Mouse (Mus musculus) CD8-positive naive resting alpha-beta T cell, adult 57 days (primary cell): ENCODE results near the gene Zfp607b. TPM values are rescaled to one million over a fixed set of nuclear protein-coding genes. Genes with fewer than 3 reads are reported as not detected.

ENCODE experiments used
- total RNA-seq: library from RNA; stranded (reverse); gene quantifications from one replicate; pipeline ENCODE4 v1.2.4, GENCODE M21; 2023

Zfp607b gene
- 1.9 TPM for total RNA-seq

DNA sequence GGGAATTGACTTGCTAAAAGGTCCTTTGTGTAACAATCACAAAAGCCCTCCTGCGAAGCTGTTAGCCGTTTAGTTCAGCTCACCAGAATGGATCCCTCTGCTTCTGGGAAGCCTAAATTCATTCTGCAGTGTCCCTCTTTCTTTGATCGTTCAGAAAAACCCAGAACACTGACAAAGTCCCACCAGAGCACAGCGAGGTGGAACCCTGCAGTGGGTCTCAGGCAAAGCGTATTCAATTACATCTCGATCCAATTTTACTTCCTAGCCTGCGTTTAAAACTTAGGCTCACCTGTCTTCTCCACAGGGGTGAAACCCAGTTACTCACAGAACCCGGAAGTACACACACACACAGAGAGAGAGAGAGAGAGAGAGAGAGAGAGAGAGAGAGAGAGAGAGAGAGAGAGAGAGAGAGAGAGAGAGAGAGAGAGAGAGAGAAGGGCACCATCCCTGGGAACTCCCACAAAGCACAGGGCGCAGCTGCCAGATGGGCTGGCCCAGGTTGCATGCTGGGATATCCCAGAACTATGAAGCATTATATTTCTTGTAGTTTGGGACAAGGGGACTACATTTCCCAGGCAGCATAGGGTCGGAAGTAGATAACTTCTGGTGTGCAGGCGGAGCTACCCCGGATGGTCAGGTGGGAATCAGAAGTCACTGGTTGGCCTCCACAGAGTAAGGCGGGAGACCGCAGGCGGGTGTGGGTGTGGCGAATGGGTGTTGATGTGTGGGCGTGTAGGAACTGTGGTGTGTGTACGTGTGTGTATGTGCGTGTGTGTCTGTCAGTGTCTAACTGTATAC lies at the start of gene Zfp607b:
TSS of gene Zfp607b (plus strand) at position 526 of the 798 bp plus-strand sequence.

DNA sequence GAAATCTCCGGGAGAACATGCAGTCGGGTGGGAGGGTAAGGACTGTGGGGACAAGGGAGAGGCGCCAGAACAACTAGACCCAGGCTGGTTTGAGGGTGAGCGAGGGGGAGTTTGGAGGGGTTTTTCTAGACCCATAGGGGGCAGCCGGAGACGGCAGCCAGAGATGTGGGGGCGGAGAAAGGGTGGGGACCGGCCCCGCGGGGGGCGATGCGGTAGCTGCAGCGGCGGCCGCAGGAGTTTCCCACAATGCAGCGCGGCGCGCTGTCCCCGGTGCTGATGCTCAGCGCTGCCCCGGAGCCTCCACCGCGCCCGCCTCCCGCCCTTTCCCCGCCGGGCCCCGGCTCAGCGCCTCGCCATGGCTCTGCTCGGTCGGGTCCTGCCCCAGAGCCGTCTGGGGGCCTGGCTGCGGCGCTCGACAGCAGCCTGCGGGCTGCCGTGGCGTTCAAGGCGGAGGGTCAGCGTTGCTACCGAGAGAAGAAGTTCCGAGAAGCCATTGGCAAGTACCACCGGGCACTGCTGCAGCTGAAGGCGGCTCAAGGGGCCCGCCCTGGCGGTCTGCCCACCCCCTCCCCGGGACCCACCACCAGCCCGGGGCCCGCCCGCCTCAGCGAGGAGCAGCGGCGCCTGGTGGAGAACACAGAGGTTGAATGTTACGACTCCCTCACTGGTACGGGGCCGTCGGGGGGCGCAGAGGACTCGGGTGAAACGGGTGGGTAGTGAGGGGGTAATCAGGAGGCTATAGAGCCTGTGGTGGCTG lies 35.3 kb upstream of the Zfp607b start, which contains the start of gene Ttc9b:
TSS of gene Ttc9b (plus strand) at position 235 of the 757 bp plus-strand sequence.

DNA sequence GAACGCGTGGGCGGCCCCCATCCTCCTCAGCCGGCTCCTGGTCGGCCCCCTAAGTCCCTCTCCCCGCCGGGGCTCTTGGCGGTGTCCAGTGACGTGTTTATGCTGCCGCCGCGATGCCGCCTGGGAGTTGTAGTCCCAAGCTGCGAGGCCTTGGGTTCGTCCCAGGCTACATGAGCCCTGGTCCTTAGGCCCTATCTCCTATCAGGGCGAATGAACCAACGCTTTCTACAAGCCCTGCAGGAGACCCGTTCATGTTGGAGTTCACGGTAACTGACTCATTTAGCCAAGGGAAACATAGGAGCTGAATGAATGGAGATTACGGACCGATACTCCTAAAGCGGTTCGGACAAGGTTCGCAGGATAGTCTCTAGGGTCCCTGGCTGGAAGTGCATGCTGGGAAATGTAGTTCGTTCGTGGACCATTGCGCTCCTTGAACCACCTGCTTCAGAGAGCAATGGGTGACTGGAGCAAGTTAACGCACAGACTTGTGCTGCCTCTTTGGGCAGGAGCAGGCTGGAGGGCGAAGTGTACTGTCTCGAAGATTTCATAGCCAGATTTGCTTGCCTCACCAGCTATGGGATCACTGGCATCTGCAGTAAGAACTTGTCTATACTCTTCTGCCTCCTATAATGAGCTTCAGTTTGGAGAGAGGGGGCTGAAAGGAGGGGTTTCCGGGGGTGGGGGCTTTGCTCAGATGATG lies 14.5 kb upstream of the Zfp607b start, which contains the start of gene Map3k10:
TSS of gene Map3k10 (minus strand) at position 77 of the 700 bp plus-strand sequence.

DNA sequence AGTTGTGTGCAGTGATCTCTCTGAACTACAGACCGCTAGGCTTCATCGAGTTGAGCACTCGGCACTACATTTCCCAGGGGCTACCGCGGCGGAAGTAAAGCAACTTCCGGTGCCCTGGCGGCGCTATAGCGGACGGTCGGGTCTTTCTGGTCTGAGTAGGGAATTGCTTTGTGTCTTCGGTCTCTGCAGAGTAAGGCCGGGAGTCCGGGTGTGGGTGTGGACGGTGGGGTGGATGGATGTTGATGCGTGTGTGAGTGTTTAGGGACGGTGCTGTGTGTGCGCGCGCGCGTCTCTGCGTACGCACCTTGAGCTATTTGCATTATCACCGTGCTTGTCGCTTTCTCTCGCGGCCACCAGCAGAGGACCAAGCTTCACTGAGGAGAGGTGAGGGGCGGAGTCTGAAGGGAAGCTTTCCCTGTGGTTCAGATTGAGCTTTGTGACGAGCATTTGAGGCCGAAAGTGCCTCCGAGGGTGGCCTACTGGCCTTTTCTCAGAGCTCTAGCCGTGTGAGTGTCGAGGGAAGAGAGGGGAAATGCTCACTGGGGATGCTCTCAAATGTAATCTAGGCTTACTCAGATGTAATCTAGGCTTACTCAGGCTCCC lies 42.2 kb downstream of the Zfp607b start, which contains the start of gene Zfp60:
TSS of gene Zfp60 (plus strand) at position 109 of the 603 bp plus-strand sequence.

Other genes starting within 250 kb of the Zfp607b start
- not detected for gene Sptbn4, start 241.7 kb upstream of the Zfp607b start, total RNA-seq
- gene Blvrb, start 241.4 kb upstream of the Zfp607b start, total RNA-seq: 13.1 TPM
- 9.9 TPM for gene Sertad3, start 215.6 kb upstream of the Zfp607b start, total RNA-seq
- 59.1 TPM for gene Sertad1, start 202.4 kb upstream of the Zfp607b start, total RNA-seq
- gene Prx, start 190.0 kb upstream of the Zfp607b start, total RNA-seq: 0.95 TPM
- 0.34 TPM for gene Hipk4, start 166.1 kb upstream of the Zfp607b start, total RNA-seq
- 135 TPM for gene Pld3, start 136.1 kb upstream of the Zfp607b start, total RNA-seq
- gene 2310022A10Rik, start 136.1 kb upstream of the Zfp607b start, total RNA-seq: 27.6 TPM
- gene Akt2, start 97.8 kb upstream of the Zfp607b start, total RNA-seq: 121 TPM
- gene Ttc9b, start 35.4 kb upstream of the Zfp607b start, total RNA-seq: not detected
- gene Map3k10, start 14.7 kb upstream of the Zfp607b start, total RNA-seq: 15.2 TPM
- 11.5 TPM for gene Zfp60, start 42.0 kb downstream of the Zfp607b start, total RNA-seq
- 12.7 TPM for gene Zfp626, start 117.9 kb downstream of the Zfp607b start, total RNA-seq
- 4.7 TPM for gene Zfp59, start 149.3 kb downstream of the Zfp607b start, total RNA-seq
- gene Zfp607a, start 168.2 kb downstream of the Zfp607b start, total RNA-seq: 17.0 TPM
- 10.8 TPM for gene Zfp974, start 240.1 kb downstream of the Zfp607b start, total RNA-seq